Mouse (Mus musculus) kidney, postnatal 0 days (tissue): ENCODE measurements around the gene Apoc4. TPM values are rescaled to one million over a fixed set of nuclear protein-coding genes. Genes with fewer than 3 reads are reported as not detected.

Source experiments
- ATAC-seq: fragments of 200-750 bp; cut with Nextera tagmentation; replicated peaks from 2 replicates; pipeline ENCODE4 v1.8.0; 2017; ENCODE audit warnings: low read depth, moderate number of reproducible peaks, moderate TSS enrichment, moderate library complexity; ENCODE audit not compliant: low FRiP score
- DNase-seq: peaks from one replicate; pipeline ENCODE4 v3.0.0-alpha.2; 2016; ENCODE audit warnings: low spot score
- H3K27ac ChIP-seq: fragments of 300-500 bp; sonication (generic); 2 replicates; pipeline ENCODE4 v1.5.1; 2014; ENCODE audit warnings: mild to moderate bottlenecking
- H3K27me3 ChIP-seq: fragments of 300-500 bp; sonication (generic); 2 replicates; pipeline ENCODE4 v1.6.1; 2014; ENCODE audit warnings: low read length, mixed read lengths; ENCODE audit not compliant: insufficient read depth
- H3K36me3 ChIP-seq: fragments of 300-500 bp; sonication (generic); 2 replicates; pipeline ENCODE4 v1.6.1; 2014; ENCODE audit warnings: low read length, mixed read lengths; ENCODE audit not compliant: insufficient read depth
- H3K4me1 ChIP-seq: fragments of 300-500 bp; sonication (generic); replicated peaks from 2 replicates; pipeline ENCODE4 v1.6.1; 2014; ENCODE audit warnings: antibody characterized with exemption, low read length, mixed read lengths; ENCODE audit not compliant: insufficient read depth
- H3K4me2 ChIP-seq: fragments of 300-500 bp; sonication (generic); 2 replicates; pipeline ENCODE4 v1.6.1; 2014; ENCODE audit warnings: mild to moderate bottlenecking, low read length, moderate library complexity, mixed read lengths
- H3K4me3 ChIP-seq: fragments of 300-500 bp; sonication (generic); replicated peaks from 2 replicates; pipeline ENCODE4 v1.5.1; 2014; ENCODE audit warnings: low read depth, low read length
- H3K9ac ChIP-seq: fragments of 300-500 bp; sonication (generic); 2 replicates; pipeline ENCODE4 v1.6.1; 2014; ENCODE audit warnings: low read depth, low read length
- H3K9me3 ChIP-seq: fragments of 300-500 bp; sonication (generic); replicated peaks from 2 replicates; pipeline ENCODE4 v1.6.1; 2016; ENCODE audit warnings: low read length, inconsistent platforms, mixed read lengths
- CTCF ChIP-seq: IDR thresholded peaks from 2 replicates; pipeline ENCODE4 v1.5.1; 2016; ENCODE audit warnings: antibody characterized with exemption, low read depth, mild to moderate bottlenecking, moderate library complexity
- WGBS: fragments of 180-500 bp; shearing (Covaris S2); extraction: QIAGEN DNeasy Blood & Tissue Kit; methylation state at CpG from one replicate; pipeline ENCODE4 v1.1.7; 2014; 5-methylcytosine and 5-hydroxymethylcytosine counted together
- polyA plus RNA-seq: library from polyadenylated mRNA; unstranded; fragments of >200 nt; fragmentation: Nextera tagmentation; extraction: Ambion mirVana; gene quantifications from 2 replicates; pipeline ENCODE4 v1.2.1, GENCODE M21; 2015

Gene Apoc4
- polyA plus RNA-seq, 1 experiment from 2014 or later = 0.26 TPM

DNA sequence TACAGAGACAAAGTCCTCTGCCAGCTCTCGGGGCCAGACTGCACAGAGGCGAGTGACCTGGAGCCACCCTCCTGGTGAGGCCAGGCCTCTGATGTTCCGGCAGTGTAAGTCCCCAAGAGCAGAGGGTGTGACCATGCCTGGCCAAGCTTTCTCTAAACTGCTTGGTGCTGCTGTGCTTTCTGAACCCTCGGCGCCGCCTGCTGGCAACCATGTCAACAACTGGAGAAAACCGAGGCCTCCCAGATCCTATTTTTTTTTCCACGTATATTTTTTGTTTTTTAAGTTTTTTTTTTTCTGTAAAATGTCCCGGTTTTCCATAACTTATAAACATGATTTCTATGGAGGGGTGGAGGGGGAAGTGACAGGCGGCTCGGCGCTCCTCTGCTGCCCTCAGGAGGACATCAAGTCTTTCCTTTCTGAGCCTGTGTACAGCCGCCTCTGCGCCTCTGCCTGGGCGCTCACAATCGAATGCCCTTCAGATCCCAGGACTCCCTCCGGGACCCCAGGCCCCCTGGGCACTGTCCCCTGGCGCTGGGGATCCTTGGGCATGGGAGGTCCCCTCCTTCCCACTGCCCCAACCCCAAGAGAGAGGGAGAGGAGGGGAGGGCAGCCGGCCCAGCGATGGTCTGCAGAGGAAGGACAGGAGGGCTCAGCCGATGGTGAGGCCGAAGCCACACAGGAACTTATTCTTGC, 19.9 kb upstream of the Apoc4 start:
- H3K9me3 ChIP-seq = no peaks in the 10 kb centered on the region
- DNase-seq = peak; percentile 93
- no peak overlapping the region for H3K9ac ChIP-seq
- H3K27ac ChIP-seq = peak overlapping the region; percentile 57
- no peak overlapping the region for H3K4me3 ChIP-seq
- no peaks in the 10 kb centered on the region for H3K27me3 ChIP-seq
- WGBS = 29% methylated on average over 22 of the region's 22 CpGs
- peaks cover 8% of the 10 kb centered on the region for H3K4me1 ChIP-seq
- H3K36me3 ChIP-seq = 0 out of 2 replicates have a peak, but pooled peaks cover 5% of the 10 kb centered on the region
- H3K4me2 ChIP-seq = no peak overlapping the region
- ATAC-seq = peak; percentile 88
- TF ChIP-seq CTCF = peak; percentile 81

DNA sequence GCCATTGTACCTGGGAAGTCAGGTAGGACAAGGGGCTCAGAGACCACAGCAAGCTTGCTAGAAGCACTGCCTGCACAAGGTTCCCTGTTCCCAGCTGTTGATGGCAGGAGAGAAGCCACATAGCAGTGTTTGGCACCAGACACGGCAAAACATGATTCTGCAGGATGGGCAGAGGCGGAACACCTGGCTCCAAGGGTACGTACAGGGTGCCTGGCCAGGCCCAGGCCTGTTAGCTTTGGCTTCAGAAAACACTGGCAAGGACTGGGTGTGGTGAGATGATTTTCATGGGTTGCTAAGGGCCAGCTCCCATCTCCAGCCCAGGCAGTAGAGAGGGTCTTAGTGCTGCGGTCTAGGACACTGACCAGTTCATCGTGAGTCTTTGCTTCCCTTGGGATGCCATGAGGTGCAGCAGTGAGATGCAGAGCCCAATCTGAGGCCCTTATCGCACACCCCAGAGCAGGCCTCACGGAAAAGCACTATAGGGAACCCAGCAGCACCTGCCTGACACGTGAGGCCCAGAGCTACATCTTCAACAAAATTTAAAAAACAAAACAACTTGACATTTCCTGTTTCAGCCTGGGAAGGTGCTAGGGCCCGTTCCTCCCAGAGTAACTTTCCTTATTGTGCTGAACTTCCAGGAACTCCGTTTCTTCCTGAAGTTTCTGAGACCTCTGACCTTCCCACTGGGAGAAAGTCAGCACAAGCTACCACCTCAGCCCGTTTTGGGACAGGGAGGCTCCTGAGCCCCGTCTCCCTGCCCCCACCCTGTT, 19.2 kb upstream of the Apoc4 start:
- DNase-seq (no peak), ATAC-seq (peak; percentile 8; the same call in 1 of the 2 replicates)
- no peak for TF ChIP-seq CTCF

DNA sequence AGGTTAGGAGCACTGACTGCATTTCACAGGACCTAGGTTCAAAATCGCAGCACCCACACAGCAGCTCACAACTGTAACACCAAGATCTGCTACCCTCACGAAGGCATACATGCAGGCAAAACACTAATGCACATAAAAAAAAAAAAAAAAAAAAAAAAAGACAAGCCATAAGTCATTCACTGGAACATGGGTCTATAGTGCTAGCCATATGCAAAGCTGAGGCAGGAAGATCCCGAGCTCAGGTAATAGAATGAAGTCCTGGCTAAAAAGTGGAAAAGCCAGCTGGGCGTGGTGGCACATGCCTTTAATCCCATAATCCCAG, 18.5 kb upstream of the Apoc4 start:
- WGBS = 74% methylated on average over 4 of the region's 4 CpGs

More for the DNA sequence above, 19.2 kb upstream of the Apoc4 start:
- Histone ChIP-seq H3K27ac (peak overlapping the region; percentile 57), H3K4me1 (peaks cover 8% of the 10 kb centered on the region), H3K9me3 (no peaks in the 10 kb centered on the region), H3K36me3 (0 out of 2 replicates have a peak, but pooled peaks cover 4% of the 10 kb centered on the region), H3K27me3 (no peaks in the 10 kb centered on the region), H3K4me3 (no peak overlapping the region), H3K9ac (no peak overlapping the region), H3K4me2 (no peak overlapping the region)
- 61% methylated on average over 12 of the region's 12 CpGs for WGBS

DNA sequence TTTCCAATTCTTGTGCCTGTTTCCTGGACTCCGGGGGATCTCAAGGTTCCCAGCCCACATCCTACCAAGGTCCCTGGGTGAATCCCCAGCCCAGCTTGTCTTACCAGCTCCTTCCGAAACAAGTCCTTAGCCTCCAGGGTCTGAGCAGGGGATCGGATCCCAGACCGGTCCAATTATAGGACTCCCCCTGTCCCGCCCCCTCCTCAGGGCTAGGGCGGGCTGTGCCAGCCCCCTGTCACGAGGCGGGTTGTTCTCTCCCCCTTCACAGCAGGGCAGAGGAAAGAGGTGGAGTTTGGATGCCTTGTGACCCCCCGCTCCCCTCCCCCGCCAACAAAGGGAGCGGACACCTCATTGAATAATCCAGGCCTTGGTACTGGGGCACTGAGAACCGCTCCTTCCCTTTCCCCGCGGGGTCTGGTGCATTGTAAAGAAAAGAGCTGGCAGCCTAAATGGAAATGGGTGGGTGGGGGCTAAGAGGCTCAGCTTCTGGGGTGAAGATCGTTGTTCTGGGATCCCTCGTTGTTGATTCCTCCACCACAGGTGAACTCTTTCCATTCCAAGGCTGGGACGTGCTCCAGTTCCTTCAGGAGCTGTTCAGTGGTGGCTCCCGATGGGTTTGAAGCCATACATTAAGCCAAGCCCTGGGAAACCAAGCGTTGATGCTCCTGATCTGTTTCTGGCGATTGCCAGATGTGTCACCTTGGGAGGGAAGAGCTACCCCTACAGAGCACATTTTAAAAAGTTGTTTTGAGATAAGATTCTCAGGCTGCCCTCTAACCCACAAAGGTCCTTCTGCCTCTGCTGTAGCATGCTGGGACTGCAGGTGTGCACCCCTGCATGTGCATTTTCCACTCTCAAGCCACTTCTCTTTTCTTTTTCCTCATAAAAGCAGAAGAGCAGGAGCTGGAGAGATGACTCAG, 17.9 kb upstream of the Apoc4 start, which contains the start of gene Apoe:
TSS of gene Apoe (minus strand) at position 282 of the 920 bp plus-strand sequence.
- WGBS = 4% methylated on average over 20 of the region's 20 CpGs
- Histone ChIP-seq H3K9me3 (no peaks in the 10 kb centered on the region), H3K4me3 (peak within 1 kb of the TSS; percentile 27), H3K4me2 (peak within 1 kb of the TSS; percentile 67), H3K27ac (peak within 1 kb of the TSS; percentile 33), H3K27me3 (no peaks in the 10 kb centered on the region), H3K36me3 (no peaks in the 10 kb centered on the region), H3K9ac (peak within 1 kb of the TSS; percentile 54), H3K4me1 (peaks cover 8% of the 10 kb centered on the region)
- peak; percentile 51 for DNase-seq
- ATAC-seq = peak; percentile 16; the same call in 1 of the 2 replicates
- TF ChIP-seq CTCF = no peak

More for the DNA sequence above, 18.5 kb upstream of the Apoc4 start:
- Histone ChIP-seq H3K9ac (no peak overlapping the region), H3K27ac (no peak overlapping the region), H3K4me2 (no peak overlapping the region), H3K36me3 (0 out of 2 replicates have a peak, but pooled peaks cover 2% of the 10 kb centered on the region), H3K4me3 (no peak overlapping the region), H3K9me3 (no peaks in the 10 kb centered on the region), H3K4me1 (peaks cover 8% of the 10 kb centered on the region), H3K27me3 (no peaks in the 10 kb centered on the region)
- no peak for DNase-seq
- TF ChIP-seq CTCF = no peak
- ATAC-seq = no peak

DNA sequence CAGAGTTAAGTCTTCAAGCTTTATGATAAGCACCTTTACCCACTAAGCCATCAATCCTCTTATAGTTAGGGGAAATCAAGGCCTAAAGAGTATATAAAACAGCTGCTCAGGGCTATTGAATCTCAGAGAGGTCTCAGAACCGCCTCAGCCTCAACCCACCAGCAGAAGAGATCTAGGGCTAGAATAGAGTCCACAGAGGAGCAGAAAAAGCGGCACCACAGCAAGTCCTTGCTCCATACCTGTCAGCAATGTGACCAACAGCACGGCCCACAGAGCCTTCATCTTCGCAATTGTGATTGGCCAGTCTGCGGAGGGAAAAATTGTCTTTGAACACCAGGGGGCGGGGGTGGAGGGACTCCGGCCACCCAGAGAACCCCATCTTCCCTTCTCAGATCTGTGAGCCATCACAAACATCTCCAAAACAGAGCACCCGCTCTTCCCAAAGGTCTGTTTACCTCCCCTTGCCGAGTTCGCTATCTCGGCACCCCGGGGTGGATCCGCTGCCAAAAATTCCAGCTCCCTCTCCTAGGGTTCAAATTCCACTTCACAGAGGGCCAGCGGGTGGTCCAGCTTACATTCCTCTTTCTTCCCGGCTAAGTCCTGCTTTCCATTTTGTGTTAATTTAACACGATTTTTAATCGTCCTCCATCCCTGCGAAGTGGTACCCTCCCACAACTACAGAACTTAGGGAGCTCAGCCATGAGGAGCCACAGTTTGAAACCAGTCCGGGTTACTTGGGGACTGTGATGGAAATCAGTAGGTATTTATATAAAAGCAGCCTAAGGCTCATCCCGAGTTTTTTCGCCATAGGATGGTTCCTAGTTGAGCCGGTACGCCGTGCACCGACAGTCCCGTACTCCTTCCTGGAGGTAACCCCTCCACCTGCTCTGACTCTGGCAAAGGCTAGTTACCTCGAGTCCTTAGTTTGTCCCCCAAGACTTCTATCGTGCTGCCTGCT, 16.9 kb upstream of the Apoc4 start:
- Histone ChIP-seq H3K36me3 (no peaks in the 10 kb centered on the region), H3K4me1 (peaks cover 11% of the 10 kb centered on the region), H3K4me3 (peak overlapping the region; percentile 27), H3K9me3 (no peaks in the 10 kb centered on the region), H3K4me2 (peak overlapping the region; percentile 67), H3K9ac (peak overlapping the region; percentile 54), H3K27ac (peak overlapping the region; percentile 20; the same call in 1 of the 2 replicates), H3K27me3 (no peaks in the 10 kb centered on the region)
- DNase-seq (peak; percentile 72), ATAC-seq (no peak)
- 3% methylated on average over 28 of the region's 28 CpGs for WGBS
- TF ChIP-seq CTCF = peak; percentile 61
